Mouse (Mus musculus): ENCODE measurements around the gene Pkhd1.

DNA sequence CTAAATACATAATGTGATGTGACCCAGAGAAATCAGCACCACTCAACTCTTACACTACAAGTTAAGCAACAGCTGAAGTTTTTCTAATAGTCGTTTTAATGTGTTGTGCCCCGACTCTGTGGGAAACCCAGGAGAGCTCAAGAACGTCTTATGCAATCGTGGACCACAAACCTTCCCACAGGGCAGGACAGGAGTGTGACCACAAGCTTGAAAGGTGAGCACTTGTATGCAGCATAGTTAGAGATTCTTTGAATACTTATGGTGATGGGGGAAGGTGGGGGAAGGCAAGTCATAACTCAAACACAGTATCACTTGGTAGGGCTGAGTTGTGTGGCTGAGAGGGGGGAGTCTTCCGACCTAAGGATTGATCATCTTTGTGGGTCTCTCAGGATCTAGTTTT, 46.4 kb downstream of the Pkhd1 start:
- no peak for TF ChIP-seq POLR2A (IDR thresholded peaks at IDR 0.05; ENCODE audit: borderline replicate concordance, low read depth, low read length)
- TF ChIP-seq CTCF (IDR thresholded peaks at IDR 0.05; ENCODE audit: low read depth, low read length): no peak

All from bone marrow macrophage, adult 2 months (primary cell).